Mouse (Mus musculus) liver, embryonic 14.5 days (tissue): Measurements from ENCODE around the gene Cers3.

Experiments used
- CTCF ChIP-seq: IDR thresholded peaks from 2 replicates; pipeline ENCODE4 v1.5.1; 2016; ENCODE audit warnings: antibody characterized with exemption, low read depth, control low read depth
- EP300 ChIP-seq: IDR thresholded peaks from 2 replicates; pipeline ENCODE4 v1.6.1; 2016; ENCODE audit warnings: antibody characterized with exemption, low read depth

- TF ChIP-seq CTCF (no peak), EP300 (no peak)
These were observed 40.6 kb upstream of the Cers3 start for GRCm38 (mm10) chr7:66702721-66703120.
